Comparison of ENCODE assay signal across 9 mouse cellular contexts in genomic region chr6:12748454-12748786, GRCm38 (mm10). TPM values are rescaled to one million over a fixed set of nuclear protein-coding genes. Genes with fewer than 3 reads are reported as not detected.
DNase-seq lines count a peak whose midpoint lies in the region; ATAC-seq and TF ChIP-seq lines count a peak whose summit lies in the region.
"Had no signal": no experiment of that assay in that cellular context is flagged by ENCODE, and none has a peak within 500 bp of the region (broad histone marks: within the 10 kb centered on the region; RNA-seq: fewer than 3 reads in every experiment).

No protein-coding gene starts in this region.

- peak overlapping the region; percentile 69 for H3ac ChIP-seq in C2C12 (ENCODE audit: control insufficient read depth, insufficient read length, low read depth)

- peak overlapping the region; percentile 93 for H3K4me2 ChIP-seq in limb, embryonic 12.5 days

- peak; percentile 30; the same call in 1 of the 2 replicates for ATAC-seq in limb, embryonic 12.5 days (ENCODE audit: insufficient number of reproducible peaks, insufficient read depth, low FRiP score, low TSS enrichment, low read depth)

- H3K27ac ChIP-seq in forebrain, embryonic 10.5 days, result peak overlapping the region; percentile 88
- H3K27ac ChIP-seq in limb, embryonic 12.5 days, result peak overlapping the region; percentile 78
- no peak overlapping the region for H3K27ac ChIP-seq in thymus, adult 2 months (ENCODE audit: control insufficient read depth, insufficient read depth, low read length)

- H3K27me3 ChIP-seq in C2C12 (ENCODE audit: control insufficient read depth, insufficient read depth, insufficient read length), result no peaks in the 10 kb centered on the region
- peaks cover 28% of the 10 kb centered on the region for H3K27me3 ChIP-seq in forebrain, embryonic 10.5 days (ENCODE audit: poor library complexity, severe bottlenecking)
- peaks cover 6% of the 10 kb centered on the region; the same call in 1 of the 2 replicates for H3K27me3 ChIP-seq in limb, embryonic 12.5 days
- H3K27me3 ChIP-seq in thymus, adult 2 months (ENCODE audit: control insufficient read depth, insufficient read depth, low read length), result no peaks in the 10 kb centered on the region; the same call in 1 of the 2 replicates

- TF ChIP-seq CTCF in C2C12 (IDR thresholded peaks at IDR 0.05; ENCODE audit: control insufficient read depth, insufficient read depth, insufficient read length), result no peak
- TF ChIP-seq CTCF in thymus, adult 2 months (IDR thresholded peaks at IDR 0.05; ENCODE audit: borderline replicate concordance, control insufficient read depth, extremely low read depth, insufficient read depth, low read length, poor library complexity), result no peak

- H3K79me3 ChIP-seq in C2C12 (ENCODE audit: low read depth), result no peaks in the 10 kb centered on the region

- TF ChIP-seq POLR2A in thymus, adult 2 months (IDR thresholded peaks at IDR 0.05; ENCODE audit: control insufficient read depth, extremely low read depth, insufficient read depth, low read length, poor library complexity), result no peak

- no peaks in the 10 kb centered on the region for H3K36me3 ChIP-seq in C2C12 (ENCODE audit: control insufficient read depth, insufficient read depth)
- no peaks in the 10 kb centered on the region for H3K36me3 ChIP-seq in forebrain, embryonic 10.5 days (replicated peaks)
- no peaks in the 10 kb centered on the region for H3K36me3 ChIP-seq in limb, embryonic 12.5 days
- no peaks in the 10 kb centered on the region for H3K36me3 ChIP-seq in thymus, adult 2 months (ENCODE audit: control insufficient read depth, insufficient read depth, low read length)

- peak; percentile 14 for DNase-seq in gastrocnemius, adult 18-20 months (ENCODE audit: low spot score)
- no peak for DNase-seq in gastrocnemius, postnatal 10 days
- no peak for DNase-seq in forebrain, embryonic 10.5 days (ENCODE audit: extremely low spot score, low spot score)
- DNase-seq in skeletal muscle tissue, adult 2 months (ENCODE audit: low read depth, low spot score), result peak; percentile 5
- no peak for DNase-seq in left cerebral cortex, adult 8-10 months (ENCODE audit: low spot score in 2 of 2)
- no peak for DNase-seq in thymus, adult 2 months

- H3K9me3 ChIP-seq in forebrain, embryonic 10.5 days, result no peaks in the 10 kb centered on the region
- no peaks in the 10 kb centered on the region for H3K9me3 ChIP-seq in limb, embryonic 12.5 days

- H3K4me1 ChIP-seq in forebrain, embryonic 10.5 days, result peaks cover 25% of the 10 kb centered on the region
- peaks cover 7% of the 10 kb centered on the region; the same call in 1 of the 2 replicates for H3K4me1 ChIP-seq in limb, embryonic 12.5 days (replicated peaks)
- no peaks in the 10 kb centered on the region for H3K4me1 ChIP-seq in thymus, adult 2 months (replicated peaks; ENCODE audit: control insufficient read depth, insufficient read depth, low read length)

- H3K4me3 ChIP-seq in C2C12 (ENCODE audit: insufficient read depth, poor library complexity, severe bottlenecking), result peak overlapping the region; percentile 31
- peak overlapping the region; percentile 72 for H3K4me3 ChIP-seq in forebrain, embryonic 10.5 days
- H3K4me3 ChIP-seq in limb, embryonic 12.5 days (replicated peaks), result peak overlapping the region; percentile 64
- H3K4me3 ChIP-seq in thymus, adult 2 months (ENCODE audit: control insufficient read depth, insufficient read depth, low read length), result no peak overlapping the region

- H3K9ac ChIP-seq in limb, embryonic 12.5 days (replicated peaks), result peak overlapping the region; percentile 75

- WGBS in forebrain, embryonic 10.5 days, result 0% methylated on average over 6 of the region's 6 CpGs
- WGBS in limb, embryonic 12.5 days, result 1% methylated on average over 6 of the region's 6 CpGs
- WGBS in thymus, adult 2 months, result 6% methylated on average over 6 of the region's 6 CpGs

- H3K79me2 ChIP-seq in C2C12 (ENCODE audit: control insufficient read depth, insufficient read depth), result no peaks in the 10 kb centered on the region

TF ChIP-seq in C2C12, 6 proteins besides CTCF, POLR2A, EP300 and RAD21:
- TF ChIP-seq MYOD1 (IDR thresholded peaks at IDR 0.05; ENCODE audit: control insufficient read depth, insufficient read length, low read depth) (no peak), MAX (IDR thresholded peaks at IDR 0.05) (no peak), MYOG (IDR thresholded peaks at IDR 0.05; ENCODE audit: control insufficient read depth, extremely low read depth, insufficient read length) (no peak), CEBPB (IDR thresholded peaks at IDR 0.05; ENCODE audit: low read depth) (no peak), USF1 (IDR thresholded peaks at IDR 0.05; ENCODE audit: low read depth) (no peak), FOSL1 (IDR thresholded peaks at IDR 0.05; ENCODE audit: insufficient read depth, low read length, poor library complexity, severe bottlenecking) (no peak)

RNA-seq across cellular contexts. Expression of gene Thsd7a, which starts 0.8 kb away (rescaled TPM):
- total RNA-seq in gastrocnemius, adult 18-20 months (2021), result 1 to 10 TPM; 2.2 to 3.8 TPM
- 1 to 10 TPM; 4.0 to 4.2 TPM for total RNA-seq in gastrocnemius, postnatal 10 days (2021)
- 4.2 TPM for polyA plus RNA-seq in C2C12 (2012; fragmentation: generic; extraction: Trizol)
- polyA plus RNA-seq in forebrain, embryonic 10.5 days (2016; fragmentation: Nextera tagmentation; extraction: Ambion mirVana), result 1.2 and 1.9 TPM in 2 replicates
- polyA plus RNA-seq in limb, embryonic 12.5 days (2016; fragmentation: Nextera tagmentation; extraction: Ambion mirVana), result 4.5 and 5.6 TPM in 2 replicates
- total RNA-seq in left cerebral cortex, adult 8-10 months (2022), result 10 to 100 TPM; 35.9 to 41.1 (median 38.0) TPM
- polyA plus RNA-seq in thymus, adult 2 months (2012; rRNA removed), result 0.42 and 0.45 TPM in 2 replicates
- total RNA-seq: MEL had no signal

Comparison
In these comparisons a context has a peak if more than half of its experiments do, and no peak if none do; other contexts are left out.
1. DNase-seq: peak in gastrocnemius, adult 18-20 months (single experiment) and skeletal muscle tissue, adult 2 months (single experiment); none in gastrocnemius, postnatal 10 days (single experiment), forebrain, embryonic 10.5 days (single experiment), left cerebral cortex, adult 8-10 months (0 of 2) and thymus, adult 2 months (single experiment).